Mouse (Mus musculus): ENCODE measurements around the gene Dpp7. TPM values are rescaled to one million over a fixed set of nuclear protein-coding genes. Genes with fewer than 3 reads are reported as not detected.

Dpp7 gene
- polyA plus RNA-seq, 1 experiment from 2014 or later = 23.7 TPM

- Histone ChIP-seq H3K9ac (replicated peaks) (no peak overlapping the region), H3K27me3 (peaks cover 52% of the 10 kb centered on the region), H3K4me3 (replicated peaks) (no peak overlapping the region), H3K4me1 (replicated peaks) (peaks cover 11% of the 10 kb centered on the region), H3K27ac (no peak overlapping the region), H3K36me3 (no peaks in the 10 kb centered on the region), H3K4me2 (replicated peaks) (no peak overlapping the region; the same call in 1 of the 2 replicates), H3K9me3 (no peaks in the 10 kb centered on the region)
- no peak for ATAC-seq
- WGBS = 84% methylated on average over 4 of the region's 4 CpGs
Measured at GRCm38 (mm10) chr2:25364313-25364712, 8.2 kb upstream of the Dpp7 start.

- Histone ChIP-seq H3K36me3 (no peaks in the 10 kb centered on the region), H3K9ac (replicated peaks) (no peak overlapping the region; the same call in 1 of the 2 replicates), H3K9me3 (no peaks in the 10 kb centered on the region), H3K4me3 (replicated peaks) (no peak overlapping the region), H3K27me3 (peaks cover 48% of the 10 kb centered on the region), H3K4me1 (replicated peaks) (peaks cover 11% of the 10 kb centered on the region), H3K4me2 (replicated peaks) (no peak overlapping the region), H3K27ac (no peak overlapping the region)
- no peak for ATAC-seq
- 65% methylated on average over 13 of the region's 13 CpGs for WGBS
Measured at GRCm38 (mm10) chr2:25363478-25364178, 7.5 kb upstream of the Dpp7 start.

GRCm38 (mm10) chr2:25359848-25360247 lies 3.7 kb upstream of the Dpp7 start:
- Histone ChIP-seq H3K4me2 (replicated peaks) (no peak overlapping the region), H3K27me3 (peaks cover 19% of the 10 kb centered on the region), H3K27ac (no peak overlapping the region), H3K9me3 (no peaks in the 10 kb centered on the region), H3K4me3 (replicated peaks) (no peak overlapping the region), H3K9ac (replicated peaks) (no peak overlapping the region), H3K36me3 (no peaks in the 10 kb centered on the region), H3K4me1 (replicated peaks) (peaks cover 26% of the 10 kb centered on the region)
- 75% methylated on average over 4 of the region's 4 CpGs for WGBS
- no peak for ATAC-seq

GRCm38 (mm10) chr2:25355419-25356066 lies 616 bp downstream of the Dpp7 start:
- H3K9me3 ChIP-seq = no peaks in the 10 kb centered on the region
- H3K4me2 ChIP-seq (replicated peaks) = peak overlapping the region; percentile 91
- H3K27me3 ChIP-seq = no peaks in the 10 kb centered on the region
- H3K36me3 ChIP-seq = peaks cover 35% of the 10 kb centered on the region
- peak; percentile 38; the same call in 1 of the 2 replicates for ATAC-seq
- no peak overlapping the region for H3K27ac ChIP-seq
- peak overlapping the region; percentile 55 for H3K4me3 ChIP-seq (replicated peaks)
- H3K9ac ChIP-seq (replicated peaks) = peak overlapping the region; percentile 60
- H3K4me1 ChIP-seq (replicated peaks) = peaks cover 24% of the 10 kb centered on the region
- WGBS = 38% methylated on average over 18 of the region's 18 CpGs

- peaks cover 49% of the 10 kb centered on the region for H3K36me3 ChIP-seq
- no peak overlapping the region for H3K9ac ChIP-seq (replicated peaks)
- H3K9me3 ChIP-seq = no peaks in the 10 kb centered on the region
- H3K4me3 ChIP-seq (replicated peaks) = no peak overlapping the region
- no peak overlapping the region for H3K27ac ChIP-seq
- WGBS = 89% methylated on average over 6 of the region's 6 CpGs
- ATAC-seq = no peak
- H3K4me2 ChIP-seq (replicated peaks) = no peak overlapping the region
- H3K27me3 ChIP-seq = no peaks in the 10 kb centered on the region
- H3K4me1 ChIP-seq (replicated peaks) = peaks cover 24% of the 10 kb centered on the region
Measured at GRCm38 (mm10) chr2:25354211-25354610, 1.9 kb downstream of the Dpp7 start.

- Histone ChIP-seq H3K4me1 (replicated peaks) (peaks cover 11% of the 10 kb centered on the region), H3K9ac (replicated peaks) (no peak overlapping the region), H3K4me2 (replicated peaks) (no peak overlapping the region), H3K4me3 (replicated peaks) (no peak overlapping the region), H3K9me3 (no peaks in the 10 kb centered on the region), H3K27me3 (no peaks in the 10 kb centered on the region), H3K27ac (no peak overlapping the region), H3K36me3 (peaks cover 82% of the 10 kb centered on the region)
- no peak for ATAC-seq
- 95% methylated on average over 3 of the region's 3 CpGs for WGBS
Measured at GRCm38 (mm10) chr2:25350701-25351100, 5.5 kb downstream of the Dpp7 start.

- Histone ChIP-seq H3K36me3 (peaks cover 94% of the 10 kb centered on the region), H3K27ac (no peak overlapping the region), H3K4me2 (replicated peaks) (no peak overlapping the region), H3K27me3 (no peaks in the 10 kb centered on the region), H3K4me3 (replicated peaks) (no peak overlapping the region), H3K9me3 (no peaks in the 10 kb centered on the region), H3K4me1 (replicated peaks) (no peaks in the 10 kb centered on the region), H3K9ac (replicated peaks) (no peak overlapping the region)
- ATAC-seq = no peak
- WGBS = 90% methylated on average over 4 of the region's 4 CpGs
Measured at GRCm38 (mm10) chr2:25349499-25349898, 6.7 kb downstream of the Dpp7 start.

- Histone ChIP-seq H3K27me3 (no peaks in the 10 kb centered on the region), H3K4me2 (replicated peaks) (no peak overlapping the region), H3K9me3 (no peaks in the 10 kb centered on the region), H3K36me3 (peaks cover 97% of the 10 kb centered on the region), H3K4me3 (replicated peaks) (no peak overlapping the region), H3K27ac (no peak overlapping the region), H3K4me1 (replicated peaks) (no peaks in the 10 kb centered on the region), H3K9ac (replicated peaks) (no peak overlapping the region)
- WGBS = 98% methylated on average over 7 of the region's 7 CpGs
- no peak for ATAC-seq
Measured at GRCm38 (mm10) chr2:25348162-25348561, 8.0 kb downstream of the Dpp7 start.

- no peaks in the 10 kb centered on the region for H3K27me3 ChIP-seq
- no peaks in the 10 kb centered on the region for H3K9me3 ChIP-seq
- peaks cover 88% of the 10 kb centered on the region for H3K36me3 ChIP-seq
- no peak overlapping the region for H3K4me2 ChIP-seq (replicated peaks)
- H3K4me1 ChIP-seq (replicated peaks) = peaks cover 18% of the 10 kb centered on the region
- no peak overlapping the region for H3K9ac ChIP-seq (replicated peaks)
- H3K4me3 ChIP-seq (replicated peaks) = no peak overlapping the region
- ATAC-seq = no peak
- H3K27ac ChIP-seq = no peak overlapping the region
- 94% methylated on average over 6 of the region's 6 CpGs for WGBS
Measured at GRCm38 (mm10) chr2:25338303-25338702, 17.9 kb downstream of the Dpp7 start.

GRCm38 (mm10) chr2:25333569-25333968 lies 22.6 kb downstream of the Dpp7 start:
- peaks cover 30% of the 10 kb centered on the region for H3K4me1 ChIP-seq (replicated peaks)
- peak overlapping the region; percentile 97 for H3K4me2 ChIP-seq (replicated peaks)
- peaks cover 49% of the 10 kb centered on the region for H3K36me3 ChIP-seq
- peak overlapping the region; percentile 94 for H3K4me3 ChIP-seq (replicated peaks)
- peak overlapping the region; percentile 90 for H3K9ac ChIP-seq (replicated peaks)
- ATAC-seq = no peak
- H3K27ac ChIP-seq = no peak overlapping the region
- 83% methylated on average over 2 of the region's 2 CpGs for WGBS
- H3K9me3 ChIP-seq = no peaks in the 10 kb centered on the region
- no peaks in the 10 kb centered on the region for H3K27me3 ChIP-seq

- H3K4me3 ChIP-seq (replicated peaks) = peak within 1 kb of the TSS; percentile 94
- peak within 1 kb of the TSS; percentile 97 for H3K4me2 ChIP-seq (replicated peaks)
- peaks cover 38% of the 10 kb centered on the region for H3K36me3 ChIP-seq
- peaks cover 30% of the 10 kb centered on the region for H3K4me1 ChIP-seq (replicated peaks)
- peak; percentile 99 for ATAC-seq
- WGBS = under 1% methylated on average over 78 of the region's 78 CpGs
- peak within 1 kb of the TSS; percentile 90 for H3K9ac ChIP-seq (replicated peaks)
- no peaks in the 10 kb centered on the region for H3K27me3 ChIP-seq
- H3K9me3 ChIP-seq = no peaks in the 10 kb centered on the region
- peak within 1 kb of the TSS; percentile 87 for H3K27ac ChIP-seq
Measured at GRCm38 (mm10) chr2:25332286-25333160, 23.6 kb downstream of the Dpp7 start, which contains the start of gene Man1b1. Gene Man1b1, plus strand, starts transcription at chr2:25332338.

GRCm38 (mm10) chr2:25331470-25331869 lies 24.7 kb downstream of the Dpp7 start:
- peak overlapping the region; percentile 94 for H3K4me3 ChIP-seq (replicated peaks)
- peaks cover 1% of the 10 kb centered on the region; the same call in 1 of the 2 replicates for H3K27me3 ChIP-seq
- peaks cover 28% of the 10 kb centered on the region for H3K36me3 ChIP-seq
- no peaks in the 10 kb centered on the region for H3K9me3 ChIP-seq
- peak overlapping the region; percentile 66 for H3K4me2 ChIP-seq (replicated peaks)
- ATAC-seq = no peak
- H3K4me1 ChIP-seq (replicated peaks) = peaks cover 30% of the 10 kb centered on the region
- peak overlapping the region; percentile 90 for H3K9ac ChIP-seq (replicated peaks)
- 63% methylated on average over 9 of the region's 9 CpGs for WGBS
- H3K27ac ChIP-seq = no peak overlapping the region

Measured in midbrain, embryonic 13.5 days (tissue).